Mouse (Mus musculus) bone marrow macrophage, adult 2 months (primary cell): ENCODE results near the gene Slc26a10. TPM values are rescaled to one million over a fixed set of nuclear protein-coding genes. Genes with fewer than 3 reads are reported as not detected.
"Not testable (repeated sequence)": the region's sequence is repeated elsewhere in the genome, so short reads cannot be mapped to it uniquely, and the experiment has no call there.

Experiments
- H3K27ac ChIP-seq: 2 replicates; pipeline ENCODE4 v1.5.1; 2012; ENCODE audit warnings: low read depth, low read length; ENCODE audit not compliant: insufficient read depth
- H3K4me1 ChIP-seq: 2 replicates; pipeline ENCODE4 v1.6.1; 2012; ENCODE audit warnings: low read length; ENCODE audit not compliant: control insufficient read depth, insufficient read depth
- H3K4me3 ChIP-seq: 2 replicates; pipeline ENCODE4 v1.5.1; 2012; ENCODE audit warnings: mild to moderate bottlenecking, low read length, moderate library complexity; ENCODE audit not compliant: insufficient read depth
- CTCF ChIP-seq: IDR thresholded peaks from 2 replicates; pipeline ENCODE4 v1.5.1; 2012; ENCODE audit warnings: low read depth, mild to moderate bottlenecking, low read length, moderate library complexity
- POLR2A ChIP-seq: IDR thresholded peaks from 2 replicates; pipeline ENCODE4 v1.6.1; 2012; ENCODE audit warnings: mild to moderate bottlenecking, low read depth, low read length, borderline replicate concordance
- polyA plus RNA-seq: library from polyadenylated mRNA; stranded (reverse); fragments of >200 nt; gene quantifications from 2 replicates; pipeline ENCODE4 v1.2.4, GENCODE M21; 2012; ENCODE audit not compliant: missing spikeins, insufficient read depth, insufficient read length

Gene Slc26a10
- polyA plus RNA-seq, 1 experiment: not detected

DNA sequence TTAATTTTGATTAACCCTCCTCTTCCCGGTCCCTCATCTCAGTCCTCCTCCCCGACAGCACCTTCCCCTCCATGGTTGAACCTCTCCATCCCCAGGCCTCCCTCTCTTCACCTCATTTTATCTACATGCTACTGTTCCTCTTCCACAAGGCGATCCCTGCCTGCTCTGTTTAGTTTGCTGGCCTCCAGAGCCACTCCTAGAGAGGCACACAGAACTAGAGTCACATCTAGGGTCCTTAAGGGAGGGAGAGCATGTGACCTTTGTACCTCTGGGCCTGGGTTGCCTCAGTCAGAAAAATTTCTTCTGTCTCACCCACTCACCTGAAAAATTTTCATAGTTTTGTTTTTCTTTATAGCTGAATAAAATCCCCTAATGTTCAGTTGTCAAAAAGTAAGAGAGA lies 42.5 kb downstream of the Slc26a10 start:
- H3K27ac ChIP-seq: no peak overlapping the region
- no peak overlapping the region for H3K4me3 ChIP-seq
- H3K4me1 ChIP-seq: peaks cover 21% of the 10 kb centered on the region
- TF ChIP-seq CTCF: no peak

DNA sequence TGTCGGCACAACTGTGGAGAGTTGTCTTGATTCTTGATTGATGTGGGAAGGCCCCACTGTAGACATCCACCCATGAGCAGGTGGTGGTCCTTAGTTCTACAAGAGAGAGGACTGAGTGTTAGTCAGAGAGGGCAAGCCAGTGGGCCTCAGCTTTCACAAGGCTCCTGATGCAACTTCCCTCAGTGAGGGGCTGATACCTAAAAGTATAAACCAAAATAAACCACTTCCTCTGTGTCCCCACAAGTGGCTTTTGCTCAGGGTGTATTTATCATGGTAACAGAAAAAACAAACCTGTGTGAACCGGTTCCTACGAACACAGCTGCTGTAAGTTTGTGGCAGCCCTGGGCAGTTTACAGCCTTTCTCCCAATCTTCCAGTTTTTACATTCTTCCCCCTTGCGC lies 43.9 kb downstream of the Slc26a10 start:
- Histone ChIP-seq H3K27ac (no peak overlapping the region), H3K4me1 (peaks cover 26% of the 10 kb centered on the region), H3K4me3 (no peak overlapping the region)
- TF ChIP-seq POLR2A (no peak), CTCF (no peak)

DNA sequence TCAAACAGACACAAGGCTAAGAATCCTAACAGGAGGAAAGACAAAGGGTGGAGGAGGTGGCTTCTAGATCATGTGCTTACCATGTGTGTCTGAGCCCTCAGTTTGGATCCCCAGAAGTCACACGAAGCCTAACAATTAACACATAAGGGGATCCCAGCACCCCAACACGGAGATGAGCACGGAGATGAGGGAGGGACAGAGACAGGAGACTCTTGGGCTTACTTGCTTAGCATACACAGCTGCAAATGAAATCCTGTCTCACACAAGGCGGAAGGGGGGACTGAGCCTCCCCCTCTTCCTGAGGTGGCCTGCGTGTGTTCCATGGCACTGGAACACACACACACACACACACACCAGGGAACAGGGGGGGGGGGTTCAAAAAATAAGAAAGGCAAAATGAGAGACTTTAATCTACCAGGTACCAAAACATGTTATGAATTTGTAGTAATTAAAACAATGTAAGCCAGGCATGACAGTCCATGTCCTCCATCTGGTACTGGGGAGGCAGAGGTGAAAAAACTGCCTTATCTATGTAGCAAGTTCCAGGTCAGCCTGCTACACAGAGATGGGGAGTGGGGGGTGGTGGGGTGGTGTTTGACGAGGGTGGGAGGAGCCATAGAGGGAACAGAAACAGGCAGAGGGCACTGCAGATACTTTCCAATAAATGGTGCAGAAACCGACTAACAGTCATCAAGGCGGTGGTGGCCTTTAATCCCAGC lies 45.2 kb downstream of the Slc26a10 start:
- peaks cover 30% of the 10 kb centered on the region for H3K4me1 ChIP-seq
- TF ChIP-seq CTCF (no peak), POLR2A (no peak)
- no peak overlapping the region for H3K27ac ChIP-seq
- no peak overlapping the region for H3K4me3 ChIP-seq

DNA sequence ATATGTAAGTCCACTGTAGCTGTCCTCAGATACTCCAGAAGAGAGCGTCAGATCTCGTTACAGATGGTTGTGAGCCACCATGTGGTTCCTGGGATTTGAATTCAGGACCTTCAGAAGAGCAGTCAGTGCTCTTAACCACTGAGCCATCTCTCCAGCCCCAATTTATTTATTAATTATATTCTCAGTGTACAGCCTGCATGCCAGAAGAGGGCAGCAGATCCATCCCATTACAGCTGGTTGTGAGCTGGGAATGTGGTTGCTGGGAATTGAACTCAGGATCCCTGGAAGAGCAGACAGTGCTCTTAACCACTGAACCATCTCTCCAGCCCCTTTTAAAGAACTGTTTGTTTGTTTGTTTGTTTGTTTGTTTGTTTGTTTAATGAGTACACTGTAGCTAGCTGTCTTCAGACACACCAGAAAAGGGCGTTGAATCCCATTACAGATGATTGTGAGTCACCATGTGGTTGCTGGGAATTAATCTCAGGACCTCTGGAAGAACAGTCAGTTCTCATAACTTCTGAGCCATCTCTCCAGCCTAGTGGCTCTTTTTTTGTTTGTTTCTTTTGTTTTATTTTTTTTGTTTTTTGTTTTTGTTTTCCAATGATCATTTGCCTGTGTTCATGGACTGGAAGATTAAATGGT lies 45.9 kb downstream of the Slc26a10 start:
- peaks cover 30% of the 10 kb centered on the region for H3K4me1 ChIP-seq
- not testable (repeated sequence) for H3K4me3 ChIP-seq, H3K27ac ChIP-seq

DNA sequence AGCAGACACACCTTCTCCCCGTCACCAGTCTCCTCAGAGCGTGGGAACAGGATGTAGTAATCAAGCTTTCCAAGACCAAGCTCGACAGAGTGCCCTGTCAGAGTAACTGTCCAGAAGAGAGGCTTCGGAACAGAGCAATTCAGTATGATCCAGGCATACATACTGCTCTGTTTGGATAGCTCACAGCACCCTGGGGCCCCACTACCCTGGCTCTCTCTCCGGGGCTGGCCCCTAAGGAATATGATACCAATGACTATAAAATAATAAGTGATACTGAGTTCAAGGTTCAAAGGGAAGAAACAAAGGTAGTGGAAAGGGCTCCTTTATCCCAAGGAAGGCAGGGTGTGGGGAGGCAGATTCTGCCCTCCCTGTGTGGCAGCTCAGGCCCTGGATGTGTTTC lies 48.0 kb downstream of the Slc26a10 start:
- TF ChIP-seq CTCF (no peak), POLR2A (no peak)
- no peak overlapping the region for H3K4me3 ChIP-seq
- peaks cover 45% of the 10 kb centered on the region for H3K4me1 ChIP-seq
- H3K27ac ChIP-seq: no peak overlapping the region

DNA sequence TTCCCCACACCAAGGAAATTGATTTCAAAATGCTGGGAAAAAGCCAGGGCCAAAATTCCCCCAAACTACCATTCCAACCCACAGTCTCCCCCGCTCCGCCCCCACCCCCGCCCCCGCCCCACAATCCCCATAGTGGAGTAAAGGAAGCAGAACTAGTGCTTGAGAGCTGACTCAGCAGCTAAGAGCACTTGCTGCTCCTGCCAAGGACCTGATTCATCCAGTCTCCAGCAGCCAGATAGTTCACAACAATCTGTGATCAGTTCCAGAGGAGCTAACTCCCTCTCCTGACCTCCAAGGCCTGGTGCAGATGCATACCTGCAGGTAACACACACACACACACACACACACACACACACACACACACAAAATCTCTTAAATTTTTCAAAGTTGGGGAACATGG lies 51.0 kb downstream of the Slc26a10 start:
- TF ChIP-seq CTCF (no peak), POLR2A (no peak)
- Histone ChIP-seq H3K4me1 (peaks cover 37% of the 10 kb centered on the region), H3K27ac (peak overlapping the region; percentile 63), H3K4me3 (no peak overlapping the region)

DNA sequence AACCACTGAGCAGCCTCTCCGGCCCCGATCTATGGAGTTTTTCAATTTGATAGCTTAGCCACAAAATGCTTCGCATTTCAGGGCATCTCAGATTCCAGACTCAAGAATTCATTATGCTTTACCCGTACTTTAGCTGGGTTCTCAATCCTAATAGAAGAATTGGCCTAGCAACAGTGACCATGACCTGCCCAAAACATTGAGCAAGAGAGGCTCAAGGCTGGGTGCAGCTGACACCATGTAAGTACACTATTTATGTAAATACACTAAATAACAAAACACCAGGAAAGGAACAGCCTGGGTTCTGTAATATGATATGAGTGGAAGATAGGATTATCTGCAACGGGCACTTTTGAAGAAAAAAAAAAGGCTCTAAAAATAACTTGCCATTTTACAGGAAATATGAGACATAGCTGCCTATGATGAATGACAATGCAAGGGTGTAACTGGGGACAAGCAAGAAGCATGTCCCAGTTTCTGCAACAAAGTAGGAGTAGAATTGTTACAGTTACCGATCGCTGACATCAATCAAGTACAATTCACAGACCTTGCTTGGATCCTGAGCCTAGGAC lies 52.6 kb downstream of the Slc26a10 start:
- TF ChIP-seq POLR2A (no peak), CTCF (no peak)
- H3K4me3 ChIP-seq: no peak overlapping the region
- peak overlapping the region; percentile 55 for H3K27ac ChIP-seq
- peaks cover 40% of the 10 kb centered on the region for H3K4me1 ChIP-seq

DNA sequence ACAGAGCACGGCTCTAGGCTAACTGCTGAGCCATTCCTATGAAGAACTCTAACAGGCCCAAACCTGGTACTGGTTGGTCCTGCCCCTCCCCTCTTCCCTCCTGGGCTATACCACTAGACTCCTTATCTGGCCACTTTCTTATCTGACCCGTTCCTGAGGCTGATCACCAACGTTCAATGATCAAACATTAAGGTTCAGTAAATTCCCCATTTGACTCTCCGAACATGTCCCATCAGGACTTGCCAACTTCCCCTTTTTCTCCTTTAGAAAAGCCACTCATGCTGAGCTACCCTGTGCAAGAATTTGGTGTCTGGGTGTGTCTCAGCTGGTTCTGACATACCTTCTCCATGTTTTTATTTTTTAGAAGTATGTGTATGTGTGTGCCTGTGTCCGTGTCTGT lies 53.9 kb downstream of the Slc26a10 start:
- no peak for TF ChIP-seq CTCF
- TF ChIP-seq POLR2A: no peak
- Histone ChIP-seq H3K4me3 (no peak overlapping the region), H3K27ac (peak overlapping the region; percentile 44), H3K4me1 (peaks cover 45% of the 10 kb centered on the region)

DNA sequence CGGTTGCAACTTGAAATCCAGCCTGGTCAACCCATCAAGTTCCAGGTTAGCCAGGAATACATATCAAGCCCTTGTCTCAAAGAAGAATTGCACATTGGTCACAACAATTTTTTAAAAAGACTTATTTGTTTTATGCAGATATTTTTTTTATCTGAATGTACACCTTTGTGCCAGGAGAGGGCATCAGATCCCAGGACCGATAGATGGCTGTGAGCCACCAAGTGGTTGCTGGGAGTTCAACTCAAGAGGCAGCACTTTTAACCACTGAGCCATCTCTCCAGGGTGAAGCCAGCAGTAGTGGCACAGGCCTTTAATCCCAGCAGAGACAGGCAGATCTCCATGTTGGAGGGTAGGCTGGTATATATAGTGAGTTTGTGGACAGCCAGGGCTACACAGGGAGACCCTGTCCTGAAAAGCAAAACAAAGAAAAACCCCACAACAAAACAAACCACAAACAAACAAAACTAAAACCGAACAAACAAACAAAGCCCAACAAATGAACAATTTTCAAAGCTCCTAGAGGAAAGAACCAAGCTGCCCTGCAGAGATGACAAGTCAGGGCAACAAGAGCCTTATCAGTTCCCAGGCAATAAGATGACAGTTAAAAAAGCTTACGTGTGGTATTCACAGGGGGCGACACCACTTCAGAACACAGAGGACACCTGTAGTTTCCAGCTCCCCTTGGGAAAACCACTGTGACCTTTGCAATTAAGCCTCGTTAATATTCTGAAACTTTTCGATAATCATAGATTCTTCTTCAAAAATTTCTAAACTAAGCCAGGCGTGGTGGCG lies 55.0 kb downstream of the Slc26a10 start:
- Histone ChIP-seq H3K4me1 (peaks cover 41% of the 10 kb centered on the region), H3K27ac (no peak overlapping the region), H3K4me3 (no peak overlapping the region)
- TF ChIP-seq POLR2A (no peak), CTCF (peak; percentile 55; the same call in 1 of the 2 replicates)

DNA sequence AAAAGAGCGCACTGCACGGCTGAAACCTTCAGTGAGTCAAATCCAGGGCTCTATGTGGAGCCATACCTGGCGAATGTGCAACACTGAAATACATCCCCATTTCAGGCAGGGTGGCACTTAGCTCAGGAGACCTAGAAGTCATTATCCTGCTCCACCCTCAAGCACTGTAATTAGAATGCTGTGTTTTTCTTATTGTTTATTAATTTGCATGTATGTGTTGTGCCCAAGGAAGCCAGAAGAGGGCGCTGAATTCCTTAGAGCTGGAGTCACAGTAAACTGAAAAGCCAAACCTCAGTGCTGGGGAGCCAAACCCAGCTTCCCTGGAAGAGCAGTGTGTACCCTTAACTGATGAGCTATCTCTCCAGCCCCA lies 57.0 kb downstream of the Slc26a10 start:
- H3K27ac ChIP-seq: no peak overlapping the region
- peak overlapping the region; percentile 48 for H3K4me3 ChIP-seq
- TF ChIP-seq POLR2A (no peak), CTCF (peak; percentile 27; the same call in 1 of the 2 replicates)
- H3K4me1 ChIP-seq: peaks cover 37% of the 10 kb centered on the region
